Mouse (Mus musculus) liver, adult 2 months (tissue): Measurements from ENCODE around the gene Srrm1.
"Not testable (repeated sequence)": the region's sequence is repeated elsewhere in the genome, so short reads cannot be mapped to it uniquely, and the experiment has no call there.

Experiments used
- CTCF ChIP-seq: fragments of 200-500 bp; IDR thresholded peaks from 2 replicates; pipeline ENCODE4 v1.5.1; 2011; ENCODE audit warnings: low read depth, low read length, control low read depth
- POLR2A ChIP-seq: fragments of 200-500 bp; IDR thresholded peaks from 2 replicates; pipeline ENCODE4 v1.6.1; 2011; ENCODE audit warnings: low read length, control low read depth; ENCODE audit not compliant: insufficient read depth; ENCODE audit errors: extremely low read depth

DNA sequence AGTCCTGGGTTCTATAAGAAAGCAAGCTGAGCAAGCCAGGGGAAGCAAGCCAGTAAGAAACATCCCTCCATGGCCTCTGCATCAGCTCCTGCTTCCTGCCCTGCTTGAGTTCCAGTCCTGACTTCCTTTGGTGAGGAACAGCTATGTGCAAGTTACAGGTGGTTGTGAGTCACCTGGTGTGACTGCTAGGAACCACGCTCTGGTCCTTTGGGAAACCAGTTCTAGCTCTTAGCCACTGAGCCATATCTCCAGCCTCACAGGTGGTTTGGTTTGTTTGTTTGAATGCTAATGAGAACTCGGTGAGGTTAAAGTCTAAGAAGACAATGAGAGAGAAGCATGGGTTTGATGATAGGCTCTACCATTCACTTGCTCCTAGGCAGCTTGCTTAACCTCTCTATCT lies 73.1 kb downstream of the Srrm1 start:
- TF ChIP-seq CTCF, POLR2A: not testable (repeated sequence)
